Mouse (Mus musculus): ENCODE results near the gene Tom1l2. TPM values are rescaled to one million over a fixed set of nuclear protein-coding genes. Genes with fewer than 3 reads are reported as not detected.

Gene Tom1l2
- polyA plus RNA-seq, 1 experiment from 2014 or later: 31.3 TPM

- Histone ChIP-seq H3K9ac (peak overlapping the region; percentile 64), H3K4me3 (replicated peaks) (peak overlapping the region; percentile 66), H3K27me3 (no peaks in the 10 kb centered on the region; the same call in 1 of the 2 replicates), H3K4me2 (peak overlapping the region; percentile 74), H3K36me3 (replicated peaks) (peaks cover 5% of the 10 kb centered on the region; the same call in 1 of the 2 replicates), H3K27ac (peak overlapping the region; percentile 51; the same call in 1 of the 2 replicates), H3K9me3 (no peaks in the 10 kb centered on the region), H3K4me1 (peaks cover 34% of the 10 kb centered on the region)
- 54% methylated on average over 8 of the region's 8 CpGs for WGBS
- ATAC-seq (ENCODE audit: low FRiP score): no peak
These were observed 133.1 kb downstream of the Tom1l2 start for GRCm38 (mm10) chr11:60219609-60220008.

- ATAC-seq (ENCODE audit: low FRiP score): no peak
- Histone ChIP-seq H3K9me3 (no peaks in the 10 kb centered on the region), H3K27me3 (no peaks in the 10 kb centered on the region; the same call in 1 of the 2 replicates), H3K36me3 (replicated peaks) (peaks cover 5% of the 10 kb centered on the region; the same call in 1 of the 2 replicates), H3K4me3 (replicated peaks) (no peak overlapping the region), H3K27ac (no peak overlapping the region), H3K9ac (no peak overlapping the region), H3K4me2 (no peak overlapping the region), H3K4me1 (peaks cover 37% of the 10 kb centered on the region)
- WGBS: 94% methylated on average over 7 of the region's 7 CpGs
These were observed 135.2 kb downstream of the Tom1l2 start for GRCm38 (mm10) chr11:60217467-60217866.

- Histone ChIP-seq H3K4me2 (no peak overlapping the region), H3K27me3 (no peaks in the 10 kb centered on the region; the same call in 1 of the 2 replicates), H3K4me1 (peaks cover 40% of the 10 kb centered on the region), H3K9me3 (no peaks in the 10 kb centered on the region), H3K9ac (no peak overlapping the region), H3K36me3 (replicated peaks) (peaks cover 5% of the 10 kb centered on the region; the same call in 1 of the 2 replicates), H3K27ac (no peak overlapping the region), H3K4me3 (replicated peaks) (no peak overlapping the region)
- ATAC-seq (ENCODE audit: low FRiP score): no peak
- WGBS: 86% methylated on average over 1 of the region's 1 CpGs
These were observed 136.0 kb downstream of the Tom1l2 start for GRCm38 (mm10) chr11:60216671-60217070.

- Histone ChIP-seq H3K9ac (no peak overlapping the region), H3K27ac (0 out of 2 replicates have a peak overlapping the region, but pooled peaks have one; percentile 27), H3K9me3 (no peaks in the 10 kb centered on the region), H3K4me2 (no peak overlapping the region), H3K27me3 (no peaks in the 10 kb centered on the region), H3K36me3 (replicated peaks) (peaks cover 5% of the 10 kb centered on the region; the same call in 1 of the 2 replicates), H3K4me3 (replicated peaks) (no peak overlapping the region), H3K4me1 (peaks cover 54% of the 10 kb centered on the region)
- ATAC-seq (ENCODE audit: low FRiP score): no peak
- 71% methylated on average over 6 of the region's 6 CpGs for whole genome bisulfite sequencing
These were observed 139.4 kb downstream of the Tom1l2 start for GRCm38 (mm10) chr11:60213266-60213665.

GRCm38 (mm10) chr11:60211761-60212160 is 140.9 kb downstream of the Tom1l2 start:
- peaks cover 69% of the 10 kb centered on the region for H3K4me1 ChIP-seq
- no peaks in the 10 kb centered on the region for H3K9me3 ChIP-seq
- no peak overlapping the region for H3K4me3 ChIP-seq (replicated peaks)
- WGBS: 53% methylated on average over 12 of the region's 12 CpGs
- peak overlapping the region; percentile 43; the same call in 1 of the 2 replicates for H3K27ac ChIP-seq
- ATAC-seq (ENCODE audit: low FRiP score): no peak
- H3K36me3 ChIP-seq (replicated peaks): peaks cover 6% of the 10 kb centered on the region
- peak overlapping the region; percentile 25; the same call in 1 of the 2 replicates for H3K9ac ChIP-seq
- H3K27me3 ChIP-seq: no peaks in the 10 kb centered on the region
- no peak overlapping the region for H3K4me2 ChIP-seq

GRCm38 (mm10) chr11:60211152-60211551 is 141.6 kb downstream of the Tom1l2 start:
- H3K4me3 ChIP-seq (replicated peaks): no peak overlapping the region
- H3K4me1 ChIP-seq: peaks cover 75% of the 10 kb centered on the region
- no peak for ATAC-seq (ENCODE audit: low FRiP score)
- peak overlapping the region; percentile 50; the same call in 1 of the 2 replicates for H3K9ac ChIP-seq
- 59% methylated on average over 3 of the region's 3 CpGs for WGBS
- peak overlapping the region; percentile 89 for H3K27ac ChIP-seq
- peaks cover 13% of the 10 kb centered on the region for H3K36me3 ChIP-seq (replicated peaks)
- peak overlapping the region; percentile 64 for H3K4me2 ChIP-seq
- H3K27me3 ChIP-seq: no peaks in the 10 kb centered on the region
- H3K9me3 ChIP-seq: no peaks in the 10 kb centered on the region

GRCm38 (mm10) chr11:60210305-60210724 is 142.4 kb downstream of the Tom1l2 start:
- under 1% methylated on average over 47 of the region's 47 CpGs for WGBS
- peak overlapping the region; percentile 63 for H3K9ac ChIP-seq
- no peaks in the 10 kb centered on the region for H3K27me3 ChIP-seq
- H3K4me1 ChIP-seq: peaks cover 75% of the 10 kb centered on the region
- H3K27ac ChIP-seq: peak overlapping the region; percentile 89
- H3K36me3 ChIP-seq (replicated peaks): peaks cover 21% of the 10 kb centered on the region
- peak overlapping the region; percentile 64 for H3K4me2 ChIP-seq
- H3K9me3 ChIP-seq: no peaks in the 10 kb centered on the region
- peak; percentile 85 for ATAC-seq (ENCODE audit: low FRiP score)
- peak overlapping the region; percentile 43 for H3K4me3 ChIP-seq (replicated peaks)

- Histone ChIP-seq H3K9ac (peak overlapping the region; percentile 63), H3K4me3 (replicated peaks) (peak overlapping the region; percentile 43), H3K4me2 (peak overlapping the region; percentile 64), H3K27ac (peak overlapping the region; percentile 89), H3K4me1 (peaks cover 75% of the 10 kb centered on the region), H3K36me3 (replicated peaks) (peaks cover 25% of the 10 kb centered on the region), H3K9me3 (no peaks in the 10 kb centered on the region), H3K27me3 (no peaks in the 10 kb centered on the region)
- WGBS: 0% methylated on average over 2 of the region's 2 CpGs
- ATAC-seq (ENCODE audit: low FRiP score): no peak
These were observed 142.8 kb downstream of the Tom1l2 start for GRCm38 (mm10) chr11:60209933-60210249.

- Histone ChIP-seq H3K4me3 (replicated peaks) (peak overlapping the region; percentile 43), H3K9me3 (no peaks in the 10 kb centered on the region), H3K9ac (peak overlapping the region; percentile 63), H3K4me2 (peak overlapping the region; percentile 64), H3K27ac (peak overlapping the region; percentile 89), H3K27me3 (no peaks in the 10 kb centered on the region), H3K4me1 (peaks cover 75% of the 10 kb centered on the region), H3K36me3 (replicated peaks) (peaks cover 30% of the 10 kb centered on the region)
- 33% methylated on average over 7 of the region's 7 CpGs for WGBS
- ATAC-seq (ENCODE audit: low FRiP score): peak; percentile 40
These were observed 143.3 kb downstream of the Tom1l2 start for GRCm38 (mm10) chr11:60209217-60209932.

GRCm38 (mm10) chr11:60208712-60209111 is 144.0 kb downstream of the Tom1l2 start:
- WGBS: 58% methylated on average over 4 of the region's 4 CpGs
- Histone ChIP-seq H3K36me3 (replicated peaks) (peaks cover 37% of the 10 kb centered on the region), H3K4me2 (peak overlapping the region; percentile 64), H3K27me3 (no peaks in the 10 kb centered on the region), H3K4me1 (peaks cover 75% of the 10 kb centered on the region), H3K9me3 (no peaks in the 10 kb centered on the region), H3K9ac (peak overlapping the region; percentile 63), H3K4me3 (replicated peaks) (peak overlapping the region; percentile 43), H3K27ac (peak overlapping the region; percentile 89)
- 0 out of 2 replicates have a peak, but pooled peaks have one; percentile 3 for ATAC-seq (ENCODE audit: low FRiP score)

GRCm38 (mm10) chr11:60208201-60208600 is 144.5 kb downstream of the Tom1l2 start:
- peak overlapping the region; percentile 63 for H3K9ac ChIP-seq
- H3K4me3 ChIP-seq (replicated peaks): peak overlapping the region; percentile 43
- H3K4me1 ChIP-seq: peaks cover 70% of the 10 kb centered on the region
- H3K4me2 ChIP-seq: peak overlapping the region; percentile 64
- peak overlapping the region; percentile 89 for H3K27ac ChIP-seq
- no peaks in the 10 kb centered on the region for H3K9me3 ChIP-seq
- peaks cover 42% of the 10 kb centered on the region for H3K36me3 ChIP-seq (replicated peaks)
- H3K27me3 ChIP-seq: no peaks in the 10 kb centered on the region
- 57% methylated on average over 6 of the region's 6 CpGs for WGBS
- ATAC-seq (ENCODE audit: low FRiP score): no peak

GRCm38 (mm10) chr11:60206207-60206606 is 146.5 kb downstream of the Tom1l2 start:
- Histone ChIP-seq H3K27ac (0 out of 2 replicates have a peak overlapping the region, but pooled peaks have one; percentile 89), H3K27me3 (no peaks in the 10 kb centered on the region), H3K9ac (no peak overlapping the region), H3K4me2 (no peak overlapping the region), H3K36me3 (replicated peaks) (peaks cover 62% of the 10 kb centered on the region), H3K4me3 (replicated peaks) (no peak overlapping the region), H3K9me3 (no peaks in the 10 kb centered on the region), H3K4me1 (peaks cover 50% of the 10 kb centered on the region)
- 85% methylated on average over 5 of the region's 5 CpGs for WGBS
- no peak for ATAC-seq (ENCODE audit: low FRiP score)

Measured in forebrain, embryonic 12.5 days (tissue).